Mouse (Mus musculus): ENCODE measurements around the gene Rtn4rl2. TPM values are rescaled to one million over a fixed set of nuclear protein-coding genes. Genes with fewer than 3 reads are reported as not detected.

Gene Rtn4rl2
- polyA plus RNA-seq, 1 experiment from 2014 or later: 12.8 TPM

DNA sequence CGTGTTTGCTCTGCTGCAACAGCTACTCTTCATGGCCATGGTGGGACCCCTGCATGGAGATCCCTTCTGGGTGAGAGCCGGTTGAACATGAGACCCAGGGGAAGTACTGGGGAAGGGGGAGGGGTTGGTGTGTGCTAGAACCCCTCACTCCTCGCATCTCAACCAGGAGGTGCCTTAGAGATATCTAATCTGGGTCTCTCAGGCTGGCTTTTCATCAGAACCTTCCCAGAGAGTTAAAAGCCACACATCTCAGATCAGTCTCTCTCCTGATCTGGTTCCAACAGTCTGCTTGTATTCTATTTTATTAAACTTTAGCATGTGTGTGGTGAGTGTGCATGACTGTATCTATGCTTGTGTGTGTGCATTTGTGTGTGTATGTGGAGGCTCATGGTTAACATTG, 25.1 kb downstream of the Rtn4rl2 start:
- Histone ChIP-seq H3K36me3 (no peaks in the 10 kb centered on the region), H3K9me3 (no peaks in the 10 kb centered on the region), H3K27ac (replicated peaks) (no peak overlapping the region), H3K9ac (replicated peaks) (no peak overlapping the region), H3K4me3 (no peak overlapping the region), H3K4me1 (peaks cover 13% of the 10 kb centered on the region), H3K27me3 (no peaks in the 10 kb centered on the region), H3K4me2 (replicated peaks) (no peak overlapping the region)
- 85% methylated on average over 3 of the region's 3 CpGs for WGBS
- no peak for ATAC-seq (replicated peaks)

DNA sequence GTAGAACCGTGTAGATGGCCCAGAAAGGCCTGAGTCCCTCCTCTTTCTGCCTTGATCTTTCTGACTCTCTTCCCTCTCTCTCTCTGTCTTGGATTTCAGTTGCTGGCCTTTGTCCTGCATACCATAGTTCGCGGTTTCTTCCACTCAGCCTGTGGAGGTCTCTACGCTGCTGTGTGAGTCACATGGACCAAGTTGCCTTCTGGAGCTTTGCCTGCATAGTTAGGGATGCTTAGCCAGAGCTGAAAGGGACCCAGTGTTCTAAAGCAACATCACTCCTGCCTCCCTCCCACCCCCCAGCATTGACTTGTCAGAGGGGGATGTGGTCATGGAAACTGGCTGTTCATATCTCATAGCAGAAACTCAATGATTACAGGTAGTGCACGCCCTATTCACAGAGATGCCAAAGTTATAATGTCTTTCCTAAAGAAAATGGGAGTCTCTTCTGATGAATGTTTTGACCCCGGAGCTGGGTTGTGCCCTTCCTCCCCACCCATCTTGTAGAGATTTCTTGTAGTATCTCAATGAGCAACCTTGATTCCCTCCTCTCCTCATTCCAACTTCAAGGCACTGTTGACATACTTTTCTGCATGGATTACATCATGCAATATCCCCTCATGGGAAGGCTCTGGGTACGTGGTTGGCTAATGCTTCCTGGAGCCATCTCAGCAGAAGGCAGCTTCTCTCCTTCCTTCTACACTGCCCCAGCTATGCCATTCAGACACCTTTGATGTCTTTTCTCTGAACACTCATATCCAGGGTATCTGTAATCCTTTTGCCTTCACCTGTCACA, 26.3 kb downstream of the Rtn4rl2 start:
- Histone ChIP-seq H3K9ac (replicated peaks) (no peak overlapping the region), H3K36me3 (no peaks in the 10 kb centered on the region), H3K27ac (replicated peaks) (no peak overlapping the region), H3K4me1 (peaks cover 2% of the 10 kb centered on the region; the same call in 1 of the 2 replicates), H3K4me3 (no peak overlapping the region), H3K9me3 (no peaks in the 10 kb centered on the region), H3K27me3 (no peaks in the 10 kb centered on the region), H3K4me2 (replicated peaks) (no peak overlapping the region)
- 90% methylated on average over 7 of the region's 7 CpGs for WGBS
- ATAC-seq (replicated peaks): no peak

GRCm38 (mm10) chr2:84858551-84858950, 28.0 kb downstream of the Rtn4rl2 start:
- WGBS: 96% methylated on average over 1 of the region's 1 CpGs
- no peak overlapping the region for H3K4me2 ChIP-seq (replicated peaks)
- no peak overlapping the region for H3K27ac ChIP-seq (replicated peaks)
- no peaks in the 10 kb centered on the region for H3K4me1 ChIP-seq
- no peak overlapping the region for H3K9ac ChIP-seq (replicated peaks)
- no peak for ATAC-seq (replicated peaks)
- no peaks in the 10 kb centered on the region for H3K27me3 ChIP-seq
- H3K36me3 ChIP-seq: no peaks in the 10 kb centered on the region
- H3K4me3 ChIP-seq: no peak overlapping the region
- no peaks in the 10 kb centered on the region for H3K9me3 ChIP-seq

DNA sequence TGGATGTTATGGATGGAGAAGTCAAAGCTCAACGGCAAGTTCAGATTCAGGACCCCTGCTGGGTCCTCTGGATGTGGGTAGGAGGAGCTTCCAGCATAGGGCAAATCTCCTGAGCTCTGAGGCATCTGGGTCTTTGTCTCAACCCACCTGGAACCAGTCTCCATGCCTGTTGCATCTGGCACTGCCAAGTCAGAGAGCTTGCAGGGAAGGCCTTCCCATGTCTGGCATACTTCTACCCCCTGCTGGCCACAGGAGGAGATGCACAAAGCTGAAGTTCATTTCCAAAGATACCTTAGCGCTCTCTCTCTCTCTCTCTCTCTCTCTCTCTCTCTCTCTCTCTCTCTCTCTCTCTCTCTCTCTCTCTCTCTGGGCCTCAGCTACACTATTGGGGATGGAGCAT, 30.8 kb downstream of the Rtn4rl2 start:
- no peak overlapping the region for H3K27ac ChIP-seq (replicated peaks)
- H3K4me2 ChIP-seq (replicated peaks): no peak overlapping the region
- peak; percentile 72 for ATAC-seq (replicated peaks)
- H3K4me1 ChIP-seq: 0 out of 2 replicates have a peak, but pooled peaks cover 2% of the 10 kb centered on the region
- no peaks in the 10 kb centered on the region for H3K9me3 ChIP-seq
- no peak overlapping the region for H3K9ac ChIP-seq (replicated peaks)
- H3K36me3 ChIP-seq: no peaks in the 10 kb centered on the region
- no peak overlapping the region for H3K4me3 ChIP-seq
- H3K27me3 ChIP-seq: no peaks in the 10 kb centered on the region
- WGBS: 64% methylated on average over 2 of the region's 2 CpGs

GRCm38 (mm10) chr2:84851130-84852040, 35.1 kb downstream of the Rtn4rl2 start:
- 35% methylated on average over 23 of the region's 23 CpGs for WGBS
- no peak overlapping the region for H3K4me3 ChIP-seq

DNA sequence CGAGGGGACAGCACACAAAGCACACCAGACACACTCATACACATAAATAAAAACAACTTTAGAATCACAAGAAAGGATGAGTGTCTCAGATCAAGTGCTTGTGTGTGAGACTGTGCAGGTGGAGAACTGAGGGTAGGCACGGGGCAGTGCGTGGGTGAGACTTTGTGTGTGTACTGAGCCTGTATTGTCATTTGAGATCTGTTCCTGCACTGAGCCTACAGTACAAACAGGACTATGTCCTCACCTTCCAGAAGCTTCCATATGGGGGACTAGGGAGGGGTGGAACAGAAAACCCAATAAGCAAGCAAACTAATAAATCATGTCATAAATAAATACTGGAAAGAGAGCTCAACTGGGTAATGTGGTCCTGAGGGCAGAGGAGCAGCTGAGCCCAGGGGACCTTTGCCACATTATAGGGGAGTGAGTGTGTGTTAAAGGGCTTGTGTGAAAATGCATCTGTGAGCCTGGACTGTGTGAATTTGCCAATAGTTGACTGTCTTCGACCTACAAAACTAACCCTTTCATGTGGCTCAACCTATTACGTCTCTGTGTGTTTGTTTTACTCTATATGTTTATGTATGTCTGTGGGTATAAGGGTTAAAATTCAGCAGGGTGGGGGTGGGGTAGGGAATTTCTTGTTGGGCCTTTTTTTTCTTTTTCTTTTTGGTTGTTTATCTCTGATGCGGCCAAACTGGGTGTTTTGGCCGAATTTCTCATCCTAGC, 35.9 kb downstream of the Rtn4rl2 start:
- no peak overlapping the region for H3K27ac ChIP-seq (replicated peaks)
- ATAC-seq (replicated peaks): no peak
- no peaks in the 10 kb centered on the region for H3K36me3 ChIP-seq
- WGBS: 61% methylated on average over 7 of the region's 7 CpGs
- H3K4me2 ChIP-seq (replicated peaks): no peak overlapping the region
- no peak overlapping the region for H3K4me3 ChIP-seq
- no peaks in the 10 kb centered on the region for H3K9me3 ChIP-seq
- no peak overlapping the region for H3K9ac ChIP-seq (replicated peaks)
- H3K4me1 ChIP-seq: 0 out of 2 replicates have a peak, but pooled peaks cover 2% of the 10 kb centered on the region
- no peaks in the 10 kb centered on the region for H3K27me3 ChIP-seq

More at GRCm38 (mm10) chr2:84851130-84852040, 35.1 kb downstream of the Rtn4rl2 start:
- Histone ChIP-seq H3K4me1 (0 out of 2 replicates have a peak, but pooled peaks cover 2% of the 10 kb centered on the region), H3K4me2 (replicated peaks) (no peak overlapping the region), H3K27me3 (no peaks in the 10 kb centered on the region), H3K9ac (replicated peaks) (no peak overlapping the region), H3K9me3 (no peaks in the 10 kb centered on the region), H3K27ac (replicated peaks) (no peak overlapping the region), H3K36me3 (no peaks in the 10 kb centered on the region)
- no peak for ATAC-seq (replicated peaks)

DNA sequence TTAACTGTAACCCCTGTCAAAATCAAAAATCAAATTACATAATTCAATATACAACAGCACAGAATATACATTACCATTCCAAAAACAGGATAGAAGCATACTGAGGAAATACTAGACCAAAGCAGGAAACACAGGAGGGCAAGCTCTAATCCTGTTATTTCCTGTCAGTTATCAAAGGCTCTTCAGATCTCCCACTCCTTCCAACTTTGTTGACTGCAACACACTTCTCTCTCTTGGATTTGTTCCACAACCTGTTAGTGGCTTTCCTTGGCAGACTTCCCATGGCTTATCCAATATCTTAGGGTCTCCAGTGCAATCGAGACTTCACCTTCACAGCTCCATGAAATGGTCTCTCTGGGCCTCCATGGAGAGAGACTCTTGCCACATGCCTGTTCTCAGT, 41.3 kb downstream of the Rtn4rl2 start:
- peaks cover 14% of the 10 kb centered on the region for H3K4me1 ChIP-seq
- H3K36me3 ChIP-seq: no peaks in the 10 kb centered on the region
- ATAC-seq (replicated peaks): no peak
- H3K4me3 ChIP-seq: no peak overlapping the region
- H3K9ac ChIP-seq (replicated peaks): no peak overlapping the region
- WGBS: 67% methylated on average over 1 of the region's 1 CpGs
- no peaks in the 10 kb centered on the region for H3K9me3 ChIP-seq
- no peak overlapping the region for H3K27ac ChIP-seq (replicated peaks)
- no peak overlapping the region for H3K4me2 ChIP-seq (replicated peaks)
- H3K27me3 ChIP-seq: no peaks in the 10 kb centered on the region; the same call in 1 of the 2 replicates

GRCm38 (mm10) chr2:84843654-84844053, 42.9 kb downstream of the Rtn4rl2 start:
- 96% methylated on average over 6 of the region's 6 CpGs for WGBS
- H3K27me3 ChIP-seq: peaks cover 8% of the 10 kb centered on the region
- H3K9me3 ChIP-seq: no peaks in the 10 kb centered on the region
- no peak overlapping the region for H3K4me3 ChIP-seq
- no peak overlapping the region for H3K4me2 ChIP-seq (replicated peaks)
- H3K4me1 ChIP-seq: peaks cover 30% of the 10 kb centered on the region
- no peak overlapping the region for H3K9ac ChIP-seq (replicated peaks)
- no peaks in the 10 kb centered on the region for H3K36me3 ChIP-seq
- no peak for ATAC-seq (replicated peaks)
- H3K27ac ChIP-seq (replicated peaks): no peak overlapping the region

DNA sequence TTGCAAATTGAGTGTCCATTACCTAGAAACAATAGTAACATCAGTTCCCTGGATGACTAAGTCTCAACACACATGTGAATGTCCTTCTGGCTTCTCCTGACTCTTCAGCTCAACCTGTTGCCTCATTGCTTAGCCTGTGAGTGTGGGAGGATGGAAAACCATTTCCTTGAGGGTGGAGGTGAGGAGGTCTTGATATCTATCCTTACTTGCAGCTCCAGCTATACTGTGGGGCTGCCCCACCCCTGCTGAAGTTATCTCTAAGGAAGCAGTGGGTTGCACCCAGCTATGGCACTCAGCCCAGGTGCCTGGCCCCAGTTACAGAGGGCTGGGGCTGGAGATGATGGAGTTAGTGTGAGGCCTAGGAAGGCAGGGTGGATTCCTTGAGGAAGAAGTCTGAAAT, 44.6 kb downstream of the Rtn4rl2 start:
- H3K9me3 ChIP-seq: no peaks in the 10 kb centered on the region
- no peak for ATAC-seq (replicated peaks)
- no peak overlapping the region for H3K27ac ChIP-seq (replicated peaks)
- H3K4me3 ChIP-seq: no peak overlapping the region
- H3K36me3 ChIP-seq: no peaks in the 10 kb centered on the region
- peaks cover 31% of the 10 kb centered on the region for H3K4me1 ChIP-seq
- H3K9ac ChIP-seq (replicated peaks): no peak overlapping the region
- no peak overlapping the region for H3K4me2 ChIP-seq (replicated peaks)
- peaks cover 14% of the 10 kb centered on the region for H3K27me3 ChIP-seq

- Histone ChIP-seq H3K4me3 (peak overlapping the region; percentile 58), H3K4me1 (peaks cover 31% of the 10 kb centered on the region), H3K9ac (replicated peaks) (peak overlapping the region; percentile 61), H3K36me3 (no peaks in the 10 kb centered on the region), H3K27ac (replicated peaks) (0 out of 2 replicates have a peak overlapping the region, but pooled peaks have one; percentile 33), H3K27me3 (peaks cover 14% of the 10 kb centered on the region), H3K4me2 (replicated peaks) (peak overlapping the region; percentile 100), H3K9me3 (no peaks in the 10 kb centered on the region)
- WGBS: 5% methylated on average over 17 of the region's 17 CpGs
- ATAC-seq (replicated peaks): peak; percentile 35
Observed at GRCm38 (mm10) chr2:84840748-84841563, 45.6 kb downstream of the Rtn4rl2 start.

Data from forebrain, embryonic 15.5 days (tissue).